Mouse (Mus musculus) adrenal gland, adult 8-10 months (tissue): ENCODE results near the gene Zswim3. TPM values are rescaled to one million over a fixed set of nuclear protein-coding genes. Genes with fewer than 3 reads are reported as not detected.
"Not testable (repeated sequence)": the region's sequence is repeated elsewhere in the genome, so short reads cannot be mapped to it uniquely, and the experiment has no call there.

ENCODE experiments used
- DNase-seq: peaks from one replicate; pipeline ENCODE4 v3.0.0; 2022
- total RNA-seq, 4 experiments: library from RNA; stranded (reverse); gene quantifications; 2 replicates each; pipeline ENCODE4 v1.2.4; 2022

Zswim3 gene
- total RNA-seq, 4 experiments from 2014 or later = 4.0 to 6.7 (median 5.7) TPM

GRCm38 (mm10) chr2:164781876-164782275 is 23.0 kb upstream of the Zswim3 start:
- DNase-seq = no peak

GRCm38 (mm10) chr2:164783926-164784581 is 20.8 kb upstream of the Zswim3 start:
- no peak for DNase-seq

- DNase-seq = no peak
These were observed 20.0 kb upstream of the Zswim3 start for GRCm38 (mm10) chr2:164784869-164785420.

- DNase-seq = peak; percentile 94
These were observed 19.2 kb upstream of the Zswim3 start, which contains the start of gene Snx21 for GRCm38 (mm10) chr2:164785481-164786387. Gene Snx21, plus strand, starts transcription at chr2:164785823.

GRCm38 (mm10) chr2:164786388-164786885 is 18.5 kb upstream of the Zswim3 start:
- DNase-seq = no peak

- no peak for DNase-seq
These were observed 17.9 kb upstream of the Zswim3 start for GRCm38 (mm10) chr2:164787032-164787431.

GRCm38 (mm10) chr2:164787779-164788178 is 17.1 kb upstream of the Zswim3 start:
- DNase-seq = no peak

GRCm38 (mm10) chr2:164788411-164788810 is 16.5 kb upstream of the Zswim3 start:
- no peak for DNase-seq

GRCm38 (mm10) chr2:164790451-164790850 is 14.4 kb upstream of the Zswim3 start:
- no peak for DNase-seq

GRCm38 (mm10) chr2:164791841-164792261 is 13.0 kb upstream of the Zswim3 start:
- no peak for DNase-seq

GRCm38 (mm10) chr2:164792400-164793190 is 12.3 kb upstream of the Zswim3 start:
- DNase-seq = no peak

- DNase-seq = no peak
These were observed 11.7 kb upstream of the Zswim3 start for GRCm38 (mm10) chr2:164793236-164793635.

GRCm38 (mm10) chr2:164793772-164794171 is 11.1 kb upstream of the Zswim3 start:
- DNase-seq = no peak

GRCm38 (mm10) chr2:164794293-164794692 is 10.6 kb upstream of the Zswim3 start:
- DNase-seq = peak; percentile 87

- DNase-seq = no peak
These were observed 9.0 kb upstream of the Zswim3 start for GRCm38 (mm10) chr2:164795868-164796267.

GRCm38 (mm10) chr2:164798554-164798953 is 6.3 kb upstream of the Zswim3 start:
- not testable (repeated sequence) for DNase-seq

- no peak for DNase-seq
These were observed 4.5 kb upstream of the Zswim3 start for GRCm38 (mm10) chr2:164800252-164801004.

- no peak for DNase-seq
These were observed 1.5 kb upstream of the Zswim3 start for GRCm38 (mm10) chr2:164803201-164803920.

GRCm38 (mm10) chr2:164803921-164804313 is 981 bp upstream of the Zswim3 start:
- DNase-seq = no peak

- no peak for DNase-seq
These were observed 427 bp downstream of the Zswim3 start for GRCm38 (mm10) chr2:164805332-164805718.

GRCm38 (mm10) chr2:164806614-164807013 is 1.7 kb downstream of the Zswim3 start:
- DNase-seq = no peak
